Mouse (Mus musculus): ENCODE results near the gene Rhox11.
"Not testable (repeated sequence)": the region's sequence is repeated elsewhere in the genome, so short reads cannot be mapped to it uniquely, and the experiment has no call there.

Gene Rhox11

DNA sequence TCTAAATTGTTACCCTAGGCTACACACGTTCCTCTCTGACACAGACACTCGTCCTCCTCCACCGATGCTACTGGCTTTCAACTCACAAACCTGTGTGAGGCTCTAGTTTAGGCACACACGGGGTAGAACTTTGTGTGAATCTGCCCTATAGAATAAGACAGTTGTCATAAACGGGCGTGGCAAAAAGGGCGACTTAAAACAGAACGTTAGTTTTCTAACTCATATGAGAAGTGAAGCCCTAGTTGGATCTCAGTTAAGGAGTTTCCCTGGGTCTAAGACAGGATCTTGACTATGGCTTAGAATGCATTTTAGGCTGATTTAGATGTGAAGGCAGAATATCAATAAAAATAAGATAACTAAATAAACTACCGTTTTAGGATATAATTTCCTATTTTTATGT, at the start of gene Rhox11:
Rhox11 (minus strand) TSS at position 101 of the 400 bp plus-strand sequence.
- no peak for DNase-seq

DNA sequence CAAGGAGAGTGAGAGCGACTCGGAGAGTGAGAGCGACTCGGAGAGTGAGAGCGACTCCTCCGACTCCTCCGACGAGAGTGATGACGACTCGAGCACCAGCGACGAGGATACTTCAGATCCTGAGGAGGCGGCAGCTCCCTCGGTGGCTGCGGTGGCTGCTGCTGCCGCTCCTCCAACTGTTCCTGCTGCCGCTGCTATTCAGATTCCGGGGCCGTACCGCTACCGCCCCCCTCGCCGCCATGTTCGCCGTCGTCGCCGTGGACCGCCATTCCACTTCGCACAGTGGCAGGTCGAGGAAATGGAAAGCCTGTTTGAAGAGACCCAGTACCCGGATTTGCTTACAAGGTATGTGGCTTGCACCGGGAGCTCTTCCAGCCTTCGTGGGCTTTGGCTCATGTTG, 36.5 kb upstream of the Rhox11 start:
- DNase-seq: no peak

DNA sequence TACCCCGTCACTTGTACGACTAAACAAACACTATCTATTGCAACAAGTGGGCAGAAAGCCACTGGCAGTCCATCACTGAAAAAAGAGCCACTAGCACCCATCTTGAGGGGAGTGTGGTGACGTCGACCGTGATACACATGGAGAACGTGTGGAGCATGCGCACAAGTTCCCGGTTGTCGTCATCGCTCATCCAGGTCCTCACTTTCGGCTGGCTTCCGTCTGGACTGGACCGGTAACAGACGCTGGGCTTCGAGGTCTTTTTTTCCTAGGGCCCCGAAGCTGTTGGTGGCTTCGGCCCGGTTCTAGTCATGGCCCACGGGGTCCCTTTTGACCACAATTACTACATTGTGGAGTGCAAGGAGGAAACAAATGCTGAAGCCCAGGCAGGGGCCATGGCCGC, 36.0 kb upstream of the Rhox11 start, which contains the start of gene Rhox13:
Rhox13 (plus strand) TSS at position 238 of the 400 bp plus-strand sequence.
- no peak for DNase-seq

DNA sequence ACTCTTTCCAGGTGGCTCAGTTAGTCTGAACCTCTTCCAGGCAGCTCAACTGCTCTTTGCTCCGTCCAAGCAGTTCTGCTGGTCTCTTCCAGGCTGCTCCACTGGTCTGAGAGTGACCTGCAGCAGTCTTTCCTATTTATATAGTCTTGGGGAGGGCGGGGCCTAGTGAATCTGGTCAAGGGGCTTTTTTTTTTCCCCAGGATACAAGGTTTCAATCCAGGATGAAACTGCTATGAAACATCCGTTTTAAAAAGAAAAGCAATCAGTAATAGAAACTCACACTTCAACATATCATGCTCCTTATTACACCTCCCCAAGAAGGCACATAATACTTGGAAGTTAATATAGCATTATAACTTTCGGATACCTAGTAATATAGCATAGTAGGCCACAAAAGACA, 25.9 kb upstream of the Rhox11 start, which contains the start of gene Rhox12:
Rhox12 (minus strand) TSS at position 101 of the 400 bp plus-strand sequence.
- no peak for DNase-seq

DNA sequence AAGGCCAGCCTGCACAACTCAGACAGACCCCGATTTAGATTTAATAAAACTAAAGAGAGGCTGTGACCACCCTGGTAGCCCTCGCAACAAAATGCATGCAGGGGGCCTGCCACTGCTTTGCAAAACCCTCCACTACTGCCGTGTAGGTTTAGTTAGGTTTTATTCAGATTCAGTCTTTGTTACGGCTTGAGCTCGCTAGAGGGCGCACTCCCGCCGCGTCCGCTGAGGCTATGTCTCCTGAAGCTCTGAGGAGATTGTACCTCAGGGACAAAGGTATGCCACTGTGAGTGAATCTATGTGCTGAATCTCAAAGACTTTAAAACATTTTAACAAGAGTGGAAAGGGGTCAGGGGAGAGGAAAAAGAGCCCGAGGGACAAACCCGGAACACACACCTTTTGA, 715 bp downstream of the Rhox11 start:
- peak; percentile 74 for DNase-seq

DNA sequence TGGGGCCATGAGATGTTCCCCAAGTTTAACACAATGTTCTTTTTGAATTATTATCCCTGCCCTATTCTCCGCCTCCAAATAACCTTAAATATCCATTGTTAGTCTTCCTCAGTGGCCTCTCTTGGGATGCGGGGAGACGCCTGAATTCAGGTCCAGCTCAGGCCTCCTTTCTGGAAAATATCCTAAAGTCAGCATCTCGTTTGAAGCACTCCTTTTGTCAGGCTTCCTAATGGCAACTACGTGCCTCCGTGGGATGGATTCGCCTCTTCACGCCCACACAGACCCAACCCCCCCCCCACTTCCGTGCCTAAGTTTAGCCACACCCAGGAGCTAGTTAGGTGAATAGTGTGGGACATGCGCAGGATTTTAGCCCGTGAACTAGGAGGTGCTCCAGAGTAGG, 18.8 kb downstream of the Rhox11 start, which contains the start of gene Rhox10:
Rhox10 (plus strand) TSS at position 301 of the 400 bp plus-strand sequence.
- no peak for DNase-seq

DNA sequence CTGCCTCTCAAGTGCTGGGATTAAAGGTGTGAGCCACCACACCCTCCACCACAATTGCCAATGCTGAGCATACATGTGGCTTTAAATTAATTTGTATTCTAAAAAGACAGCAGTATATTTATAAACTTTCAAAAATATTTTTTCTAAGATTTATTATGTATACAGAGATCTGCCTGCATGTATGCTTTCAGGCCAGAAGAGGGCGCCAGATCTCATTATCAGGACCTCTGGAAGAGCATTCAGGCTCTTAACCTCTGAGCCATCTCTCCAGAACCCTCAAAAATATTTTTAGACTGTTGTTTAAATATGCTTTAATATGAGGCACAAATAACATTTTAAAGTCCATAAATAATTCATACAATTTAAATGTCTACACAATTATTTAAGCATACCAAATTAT, 23.4 kb downstream of the Rhox11 start:
- peak; percentile 1 for DNase-seq

DNA sequence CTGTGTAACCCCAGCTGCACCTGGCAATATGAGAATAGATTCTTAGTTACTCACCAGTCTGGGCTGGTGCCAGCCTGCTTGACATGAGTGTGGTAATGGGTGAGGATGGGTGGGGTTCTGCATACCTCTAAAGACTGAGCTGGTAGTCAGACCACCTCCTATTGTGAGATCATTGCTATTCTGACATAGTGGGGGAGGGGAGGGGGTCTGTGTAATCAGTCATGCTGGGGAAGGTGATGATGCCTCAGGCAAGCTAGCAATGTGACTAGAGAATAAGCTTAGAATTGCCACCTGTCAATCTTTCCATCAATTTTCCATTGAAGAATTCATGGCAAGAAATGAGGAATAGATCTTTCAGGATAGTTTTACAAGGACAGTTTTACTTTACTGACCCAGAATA, 41.9 kb downstream of the Rhox11 start, which contains the start of gene Btg1-ps2:
Btg1-ps2 (minus strand) TSS at position 101 of the 400 bp plus-strand sequence.
- not testable (repeated sequence) for DNase-seq

DNA sequence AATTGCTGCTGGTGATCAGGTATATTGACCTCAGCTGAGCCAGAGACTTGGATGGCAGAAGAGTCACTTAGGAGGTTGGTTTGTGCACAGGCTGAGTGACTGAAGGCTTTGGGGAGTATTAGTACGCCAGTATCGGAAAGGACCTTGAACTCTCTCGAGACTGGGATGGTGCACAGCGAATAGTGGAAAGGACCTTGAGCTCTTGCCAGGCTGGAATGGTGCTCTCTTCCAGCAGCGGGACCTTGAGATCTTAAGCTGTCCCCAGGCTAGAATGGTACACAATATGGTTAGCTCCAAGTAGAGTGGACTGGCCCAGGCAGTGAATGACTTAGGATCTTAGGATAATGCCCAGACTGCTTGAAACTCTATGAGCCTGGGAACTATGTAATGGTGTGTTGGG, 45.3 kb downstream of the Rhox11 start:
- no peak for DNase-seq

DNA sequence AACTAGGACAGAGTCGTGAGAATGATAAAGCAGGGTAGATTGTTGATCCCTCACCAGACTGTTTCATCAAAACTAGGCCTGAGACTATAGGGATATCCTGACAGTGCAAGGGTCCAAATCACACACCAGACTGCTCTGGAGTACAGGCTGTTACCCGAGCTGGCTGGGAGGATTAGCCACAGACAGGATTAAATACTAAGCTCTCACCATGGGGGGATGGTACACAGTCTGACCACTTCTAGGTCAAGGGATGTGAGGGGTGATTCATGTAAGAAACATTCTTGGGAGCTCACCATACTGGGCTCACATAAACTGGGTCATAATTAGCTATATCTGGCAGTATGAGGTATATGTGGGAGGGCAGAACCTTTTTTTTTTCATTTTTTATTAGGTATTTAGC, 51.1 kb downstream of the Rhox11 start:
- DNase-seq: no peak

Data from right cerebral cortex, postnatal 4 days (tissue).